Mouse (Mus musculus): ENCODE measurements around the gene H2-Eb1.
"Not testable (repeated sequence)": the region's sequence is repeated elsewhere in the genome, so short reads cannot be mapped to it uniquely, and the experiment has no call there.

H2-Eb1 gene

GRCm38 (mm10) chr17:34291609-34292008 lies 14.1 kb upstream of the H2-Eb1 start:
- peak; percentile 59 to 66 for DNase-seq (ENCODE audit: low spot score in 2 of 2)

- DNase-seq (ENCODE audit: low spot score in 2 of 2), result no peak
Observed at GRCm38 (mm10) chr17:34292570-34292969, 13.1 kb upstream of the H2-Eb1 start.

GRCm38 (mm10) chr17:34293533-34293932 lies 12.1 kb upstream of the H2-Eb1 start:
- DNase-seq (ENCODE audit: low spot score in 2 of 2), result no peak

- no peak for DNase-seq (ENCODE audit: low spot score in 2 of 2)
Observed at GRCm38 (mm10) chr17:34294249-34294648, 11.4 kb upstream of the H2-Eb1 start.

- DNase-seq (ENCODE audit: low spot score in 2 of 2), result no peak
Observed at GRCm38 (mm10) chr17:34295307-34295706, 10.4 kb upstream of the H2-Eb1 start.

GRCm38 (mm10) chr17:34295891-34296794 lies 9.5 kb upstream of the H2-Eb1 start:
- DNase-seq (ENCODE audit: low spot score in 2 of 2), result peak in 1 of 2 experiments; percentile 12

- DNase-seq (ENCODE audit: low spot score in 2 of 2), result no peak
Observed at GRCm38 (mm10) chr17:34299356-34299755, 6.3 kb upstream of the H2-Eb1 start.

- no peak for DNase-seq (ENCODE audit: low spot score in 2 of 2)
Observed at GRCm38 (mm10) chr17:34300071-34300470, 5.6 kb upstream of the H2-Eb1 start.

- no peak for DNase-seq (ENCODE audit: low spot score in 2 of 2)
Observed at GRCm38 (mm10) chr17:34300691-34301566, 4.7 kb upstream of the H2-Eb1 start.

GRCm38 (mm10) chr17:34301670-34302190 lies 3.9 kb upstream of the H2-Eb1 start:
- DNase-seq (ENCODE audit: low spot score in 2 of 2), result no peak

GRCm38 (mm10) chr17:34303789-34304188 lies 1.9 kb upstream of the H2-Eb1 start:
- DNase-seq (ENCODE audit: low spot score in 2 of 2), result no peak

GRCm38 (mm10) chr17:34304751-34305150 lies 916 bp upstream of the H2-Eb1 start:
- DNase-seq (ENCODE audit: low spot score in 2 of 2), result peak; percentile 43 to 67

- no peak for DNase-seq (ENCODE audit: low spot score in 2 of 2)
Observed at GRCm38 (mm10) chr17:34306407-34306806, 740 bp downstream of the H2-Eb1 start.

GRCm38 (mm10) chr17:34307216-34307615 lies 1.5 kb downstream of the H2-Eb1 start:
- DNase-seq (ENCODE audit: low spot score in 2 of 2), result no peak

GRCm38 (mm10) chr17:34308161-34308560 lies 2.5 kb downstream of the H2-Eb1 start:
- DNase-seq (ENCODE audit: low spot score in 2 of 2), result no peak

- DNase-seq (ENCODE audit: low spot score in 2 of 2), result no peak
Observed at GRCm38 (mm10) chr17:34309225-34309624, 3.6 kb downstream of the H2-Eb1 start.

- peak; percentile 59 to 65 for DNase-seq (ENCODE audit: low spot score in 2 of 2)
Observed at GRCm38 (mm10) chr17:34309683-34310385, 4.2 kb downstream of the H2-Eb1 start.

- DNase-seq (ENCODE audit: low spot score in 2 of 2), result not testable (repeated sequence)
Observed at GRCm38 (mm10) chr17:34310526-34310925, 4.9 kb downstream of the H2-Eb1 start.

- DNase-seq (ENCODE audit: low spot score in 2 of 2), result no peak
Observed at GRCm38 (mm10) chr17:34312185-34312584, 6.5 kb downstream of the H2-Eb1 start.

- DNase-seq (ENCODE audit: low spot score in 2 of 2), result peak; percentile 29 to 43
Observed at GRCm38 (mm10) chr17:34313393-34313792, 7.7 kb downstream of the H2-Eb1 start.

GRCm38 (mm10) chr17:34314286-34314685 lies 8.6 kb downstream of the H2-Eb1 start:
- no peak for DNase-seq (ENCODE audit: low spot score in 2 of 2)

- no peak for DNase-seq (ENCODE audit: low spot score in 2 of 2)
Observed at GRCm38 (mm10) chr17:34315512-34315911, 9.8 kb downstream of the H2-Eb1 start.
